Mouse (Mus musculus) T-helper 1 cell (primary cell): ENCODE measurements at regions not wholly inside any gene's neighbourhood (a gene's known extent, or its start where the extent isn't known, plus 50 kb on each side); places are given as distances from the start of the nearest gene placed in this dataset.

Experiments used
- in situ Hi-C: fragments of 300-600 bp; cut with MboI, MseI; formaldehyde crosslinking; loops from one replicate; pipeline ENCODE4 v1.15.1; 2025; ENCODE audit warnings: high pct_unique_total_duplicates

GRCm38 (mm10) chr12:78087921-78088320, 106.1 kb upstream of the Gm6657 start:
- in situ Hi-C loops: loop anchor here (25.0 kb wide), 1 partner anchor 1101 kb away; no protein-coding TSS in a partner anchor

- in situ Hi-C loops: loop anchor here (25.0 kb wide), 1 partner anchor 1107 kb away; no protein-coding TSS in a partner anchor
Observed at GRCm38 (mm10) chr12:78094471-78094870, 99.6 kb upstream of the Gm6657 start.

DNA sequence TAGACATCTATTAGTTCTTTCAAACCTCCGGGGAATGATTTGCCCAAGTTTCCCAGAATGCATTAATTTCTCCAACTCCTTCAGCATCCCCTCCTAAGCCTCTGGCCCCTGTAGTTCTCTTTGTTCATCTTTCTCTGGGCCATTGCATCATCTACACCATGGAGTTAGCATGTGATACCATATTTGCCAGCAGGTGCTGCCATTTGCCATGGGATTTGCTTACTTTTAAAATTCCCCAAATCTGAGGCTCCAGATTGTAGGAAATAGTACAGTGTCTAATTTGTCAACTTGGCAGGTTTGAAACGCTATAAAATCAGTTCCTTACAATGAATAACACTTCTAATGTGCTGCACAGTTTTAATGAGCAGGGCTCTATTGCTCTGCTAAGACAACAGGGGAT, 98.7 kb upstream of the Gm6657 start:
- in situ Hi-C loops: loop anchor here (25.0 kb wide), 1 partner anchor 1108 kb away; no protein-coding TSS in a partner anchor

DNA sequence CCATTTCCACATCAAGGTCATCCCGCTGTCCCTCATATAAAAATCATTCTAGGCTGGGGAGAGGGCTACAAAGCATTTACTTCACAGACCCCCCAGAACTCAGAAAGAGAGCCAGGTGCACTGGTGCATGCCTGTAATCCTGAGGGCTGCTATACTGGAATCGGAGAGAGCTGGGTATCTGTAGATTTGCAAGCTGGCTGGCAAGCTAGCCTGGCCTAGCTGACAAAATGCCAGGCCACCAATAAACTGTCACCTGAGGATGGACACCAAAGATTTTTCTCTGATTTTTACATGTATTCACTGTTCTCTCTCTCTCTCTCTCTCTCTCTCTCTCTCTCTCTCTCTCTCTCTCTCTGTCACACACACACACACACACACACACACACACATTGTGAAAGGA, 98.1 kb upstream of the Gm6657 start:
- in situ Hi-C loops: loop anchor here (25.0 kb wide), 1 partner anchor 1109 kb away; no protein-coding TSS in a partner anchor

DNA sequence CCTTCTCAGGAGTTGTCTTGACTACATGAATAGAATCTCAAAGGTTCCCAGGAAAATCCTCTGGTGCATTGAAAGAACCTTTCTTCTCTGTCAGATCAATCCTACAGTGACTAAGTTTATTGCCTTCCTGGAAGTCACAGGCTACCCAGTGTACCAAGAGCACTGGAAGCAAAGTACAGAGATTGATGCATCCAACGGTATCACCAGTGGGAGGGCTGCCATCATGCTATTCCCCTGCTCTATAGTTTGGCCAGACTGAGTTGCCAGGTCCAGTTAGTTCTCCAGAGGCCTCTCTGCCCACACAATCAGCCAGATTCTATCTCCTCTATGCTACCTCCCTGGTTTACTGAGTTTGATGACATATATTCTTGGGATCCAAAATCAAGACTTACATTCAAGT, 96.9 kb upstream of the Gm6657 start:
- in situ Hi-C loops: loop anchor here (25.0 kb wide), 1 partner anchor 1110 kb away; no protein-coding TSS in a partner anchor

DNA sequence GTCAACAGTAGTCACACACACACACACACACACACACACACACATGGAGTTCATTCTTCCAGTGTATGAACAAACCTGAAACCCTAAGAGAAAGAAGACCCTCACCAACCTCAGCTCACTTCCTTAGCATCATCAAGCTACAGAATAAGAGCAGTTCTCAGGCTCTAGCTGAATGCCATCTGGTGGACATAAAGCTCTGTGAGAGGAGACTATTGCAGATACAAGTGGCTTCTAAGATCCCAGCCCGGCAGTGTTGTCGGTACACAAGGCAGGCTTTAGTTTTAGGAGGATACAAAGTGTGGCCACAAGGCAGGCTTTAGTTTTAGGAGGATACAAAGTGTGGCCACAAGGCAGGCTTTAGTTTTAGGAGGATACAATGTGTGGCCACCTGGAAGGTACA, 96.3 kb upstream of the Gm6657 start:
- in situ Hi-C loops: loop anchor here (25.0 kb wide), 1 partner anchor 1110 kb away; no protein-coding TSS in a partner anchor

- in situ Hi-C loops: loop anchor here (25.0 kb wide), 1 partner anchor 1111 kb away; no protein-coding TSS in a partner anchor
Observed at GRCm38 (mm10) chr12:78098765-78099194, 95.3 kb upstream of the Gm6657 start.

DNA sequence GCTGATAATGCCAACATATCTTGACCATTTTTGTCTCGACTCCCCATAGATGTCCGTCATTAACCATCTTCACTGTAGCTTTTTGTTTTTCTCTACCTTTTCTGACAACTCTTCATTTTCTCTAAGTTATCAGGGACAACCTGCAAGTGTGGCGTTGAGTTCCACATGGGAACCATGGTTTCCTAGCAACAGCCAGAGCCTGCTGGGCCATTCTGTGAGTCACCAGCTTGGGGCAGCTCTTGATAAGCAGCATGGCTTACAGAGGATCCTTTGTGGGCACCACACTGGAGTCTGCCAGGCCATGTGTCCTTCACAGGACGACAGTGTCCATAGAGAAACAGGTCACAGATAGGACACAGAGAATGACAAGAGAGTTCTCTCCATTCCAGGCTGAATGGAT, 94.3 kb upstream of the Gm6657 start:
- in situ Hi-C loops: loop anchor here (25.0 kb wide), 1 partner anchor 1112 kb away; no protein-coding TSS in a partner anchor

DNA sequence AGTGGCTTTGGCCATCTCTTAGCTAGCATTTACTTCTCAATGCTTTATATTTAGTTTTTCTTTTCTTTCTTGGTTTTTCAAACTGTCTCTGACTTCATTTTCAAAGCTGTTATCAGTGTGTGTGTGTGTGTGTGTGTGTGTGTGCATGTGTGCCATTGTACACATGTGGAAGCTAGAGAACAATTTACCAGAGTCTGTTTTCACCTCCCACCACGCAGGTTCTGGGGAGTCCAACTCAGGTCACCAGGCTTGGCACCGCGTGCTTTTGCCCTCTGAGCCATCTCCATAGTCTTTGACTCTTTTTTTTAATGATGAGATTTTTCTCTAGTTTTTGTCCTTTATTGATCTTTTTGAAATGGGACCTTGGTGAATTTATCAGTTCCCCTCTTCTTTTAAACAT, 93.3 kb upstream of the Gm6657 start:
- in situ Hi-C loops: no loop called here

DNA sequence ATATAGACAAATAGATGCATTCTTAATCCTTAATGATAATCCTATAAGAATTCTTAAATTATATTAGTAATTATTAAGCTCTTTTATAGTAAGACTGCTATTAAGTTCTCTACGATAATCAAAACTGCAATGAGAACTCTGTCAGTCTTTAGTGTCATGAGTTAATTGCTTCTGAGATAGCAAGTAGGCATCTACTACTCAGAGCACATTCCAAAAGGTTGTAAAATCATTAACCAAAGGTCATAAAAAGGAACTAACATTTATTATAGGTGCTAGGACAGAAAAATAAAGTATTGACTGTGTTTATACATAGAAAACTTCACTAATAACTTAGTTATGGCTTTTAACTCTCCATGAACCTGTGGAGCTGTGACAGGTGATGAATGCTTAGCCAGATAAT, 84.1 kb upstream of the Gm6657 start:
- in situ Hi-C loops: no loop called here

- in situ Hi-C loops: no loop called here
Observed at GRCm38 (mm10) chr12:78118131-78118530, 75.9 kb upstream of the Gm6657 start.

DNA sequence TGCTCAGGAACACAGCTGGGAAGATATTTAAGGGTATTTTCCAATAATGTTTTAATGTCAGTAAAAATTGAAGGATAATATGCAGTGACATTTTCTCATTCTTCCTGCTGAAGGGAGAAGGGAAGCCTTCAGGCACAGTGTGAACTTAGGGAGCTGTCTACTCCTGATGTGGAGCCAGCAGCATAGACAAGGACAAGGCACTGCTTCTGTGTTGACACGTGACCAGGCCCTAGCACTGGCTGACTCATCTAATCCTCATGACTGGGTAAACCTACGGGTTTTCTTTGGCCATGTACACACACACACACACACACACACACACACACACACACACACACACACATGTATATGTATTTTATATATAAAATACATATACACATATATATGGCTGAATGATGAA, 74.8 kb upstream of the Gm6657 start:
- in situ Hi-C loops: no loop called here

DNA sequence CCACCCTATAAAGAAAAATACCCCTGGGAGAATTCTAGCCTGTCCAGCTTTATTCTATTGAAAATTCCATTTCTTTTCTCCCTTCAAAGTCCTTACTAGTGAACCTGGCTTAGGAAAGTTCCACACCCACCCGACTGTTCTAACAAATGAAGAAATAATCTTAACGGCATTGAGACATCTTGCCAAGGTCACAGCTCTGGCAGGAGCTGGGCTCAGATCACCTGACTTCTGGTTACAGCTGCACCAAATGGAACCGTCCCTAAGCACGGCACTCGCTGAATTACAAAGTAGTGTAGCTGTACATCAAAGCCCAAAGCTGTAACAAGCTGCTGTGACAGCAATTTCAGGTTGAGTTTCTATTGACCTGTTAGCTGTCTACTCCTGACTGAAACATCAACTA, 74.2 kb upstream of the Gm6657 start:
- in situ Hi-C loops: no loop called here

GRCm38 (mm10) chr12:78129130-78129845, 64.8 kb upstream of the Gm6657 start:
- in situ Hi-C loops: no loop called here

DNA sequence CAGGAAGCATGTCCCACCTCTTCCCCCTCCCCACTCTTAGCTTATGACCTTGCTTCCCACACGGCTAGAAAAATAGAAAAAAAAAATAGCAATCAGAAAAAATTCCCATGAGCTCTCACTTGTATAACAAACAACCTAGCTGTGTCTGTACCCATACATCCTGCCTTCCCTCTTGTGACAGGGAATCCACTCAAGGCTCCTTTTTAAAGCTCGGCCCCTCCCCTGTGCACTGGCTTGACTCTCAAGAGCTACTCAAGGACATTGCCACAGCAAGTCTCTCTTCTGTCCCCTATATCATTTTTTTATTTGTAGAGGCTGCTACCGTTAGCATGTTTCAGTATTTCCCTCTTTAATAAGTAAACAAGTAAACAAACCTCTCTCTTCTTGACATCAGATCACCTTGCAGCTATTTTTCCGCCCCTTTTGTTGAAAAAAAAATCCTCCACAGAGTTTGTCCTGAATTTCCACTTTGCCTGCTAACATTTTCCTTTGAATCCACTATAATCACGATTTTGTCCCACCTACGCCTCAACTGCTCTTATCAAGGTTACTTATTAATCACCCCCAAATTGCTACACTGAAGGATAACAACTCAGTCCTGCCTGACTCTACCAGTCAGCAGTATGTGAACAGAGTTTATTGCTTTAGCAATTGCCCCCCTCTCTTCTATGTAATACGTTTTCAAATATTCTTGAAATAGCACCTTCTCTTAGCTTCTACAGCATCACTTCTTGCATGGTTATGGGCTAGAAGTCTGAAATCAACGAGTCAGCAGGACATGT, 61.8 kb upstream of the Gm6657 start:
- in situ Hi-C loops: no loop called here

- in situ Hi-C loops: no loop called here
Observed at GRCm38 (mm10) chr12:78133341-78133740, 60.7 kb upstream of the Gm6657 start.

DNA sequence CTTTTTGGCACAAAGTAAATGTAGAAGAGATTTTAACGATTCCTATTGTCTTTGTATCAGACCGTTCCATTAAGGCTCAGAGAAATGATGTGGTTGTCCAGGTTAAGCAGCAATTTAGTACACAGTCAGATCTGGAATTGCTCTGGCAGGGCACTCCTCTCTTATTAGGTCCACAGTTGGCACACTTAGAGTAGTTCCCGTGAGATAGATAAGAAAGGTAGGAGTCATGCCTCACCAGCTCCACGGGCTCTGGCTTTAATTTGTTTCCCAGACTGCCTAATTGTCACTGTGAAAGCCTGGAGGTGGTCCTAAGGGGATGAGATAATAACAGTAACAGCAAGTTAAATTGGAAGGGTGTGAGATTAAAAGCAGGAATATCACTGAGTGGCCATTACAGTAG, 60.1 kb upstream of the Gm6657 start:
- in situ Hi-C loops: no loop called here

DNA sequence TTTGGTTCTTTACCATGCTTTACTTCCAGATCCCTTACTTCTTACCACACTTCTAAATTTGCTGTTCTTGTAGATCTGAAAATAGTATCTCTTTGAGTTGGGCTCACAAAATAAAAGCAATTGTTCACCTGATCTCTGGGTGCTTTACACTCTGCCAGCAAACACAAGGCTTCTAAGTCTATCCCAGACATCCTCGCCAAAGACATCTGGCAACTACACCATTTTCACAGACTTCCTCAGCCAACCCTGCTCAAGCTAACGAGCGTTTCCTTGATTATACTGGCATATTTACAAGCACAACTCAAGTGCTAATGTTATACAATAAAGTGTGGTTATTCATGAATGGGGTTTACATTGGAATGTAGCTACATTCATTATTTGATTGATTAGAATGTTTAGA, 56.8 kb upstream of the Gm6657 start:
- in situ Hi-C loops: no loop called here

DNA sequence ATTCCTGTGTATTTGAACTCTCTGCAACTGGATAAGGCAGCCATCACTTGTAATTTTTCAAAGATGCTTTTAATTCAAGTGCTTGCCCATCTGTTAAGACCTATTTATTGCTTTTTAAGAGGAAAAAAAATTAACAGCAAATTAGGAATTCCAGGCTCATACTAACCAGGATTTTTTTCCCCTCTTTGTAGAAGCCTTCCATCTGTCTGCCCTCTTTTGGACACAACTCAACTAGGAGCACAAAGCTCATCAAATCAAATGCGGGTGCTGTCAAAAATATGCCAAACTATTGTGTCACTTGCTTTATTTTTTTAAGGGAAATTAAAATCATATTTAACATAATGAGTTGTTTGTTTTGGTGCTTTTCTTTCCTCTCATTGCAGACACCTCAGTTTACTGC, 55.6 kb upstream of the Gm6657 start:
- in situ Hi-C loops: no loop called here
